In genomic region chr14:105198401-105198800, GRCm38 (mm10) we compare ENCODE assay signal across 8 mouse cellular contexts. TPM values are rescaled to one million over a fixed set of nuclear protein-coding genes. Genes with fewer than 3 reads are reported as not detected.
DNase-seq lines count a peak whose midpoint lies in the region; ATAC-seq and TF ChIP-seq lines count a peak whose summit lies in the region.

No protein-coding gene starts in this region.

- no peak overlapping the region for H3K4me3 ChIP-seq in left cerebral cortex, adult 2 months

- peak; percentile 80 for ATAC-seq in granulocyte monocyte progenitor cell, adult 5-6 weeks (replicated peaks; ENCODE audit: poor library complexity, severe bottlenecking)
- peak; percentile 66; the same call in 1 of the 2 replicates for ATAC-seq in neutrophil, adult 5-6 weeks (ENCODE audit: extremely low read depth, insufficient number of reproducible peaks, low FRiP score, poor library complexity, severe bottlenecking)

- TF ChIP-seq CTCF in left cerebral cortex, adult 2 months (IDR thresholded peaks at IDR 0.05) = peak; percentile 54

- DNase-seq in adrenal gland, adult (ENCODE audit: inconsistent age in 2 of 2, low spot score in 1 of 2) = peak; percentile 20 to 81
- no peak for DNase-seq in adrenal gland, postnatal 25 days
- no peak for DNase-seq in left cerebral cortex, adult 2 months (ENCODE audit: extremely low spot score in 1 of 2, low spot score in 2 of 2)
- DNase-seq in left cerebral cortex, postnatal 36 days (ENCODE audit: low spot score in 2 of 2) = no peak
- no peak for DNase-seq in neural tube, embryonic 10.5 days (ENCODE audit: extremely low spot score, low spot score)
- DNase-seq in ovary, adult 18-20 months (ENCODE audit: low spot score) = no peak

- intact Hi-C loops in left cerebral cortex, adult 2 months (cut with DNase I) = no loop called here
- intact Hi-C loops in left cerebral cortex, postnatal 36 days (cut with DNase I) = no loop called here

- no peak overlapping the region for H3K27ac ChIP-seq in left cerebral cortex, adult 2 months

RNA-seq across cellular contexts. Expression of gene Rbm26, which starts 21.3 kb away (rescaled TPM):
- total RNA-seq in adrenal gland, postnatal 25 days (2021) = 49.8 and 54.3 TPM in 2 replicates
- total RNA-seq in left cerebral cortex, adult 2 months (2021) = 10 to 100 TPM; 62.0 to 63.9 TPM
- 10 to 100 TPM; 49.3 to 66.8 TPM for total RNA-seq in left cerebral cortex, postnatal 36 days (2021)
- total RNA-seq in granulocyte monocyte progenitor cell, adult 5-6 weeks (2014; fragmentation: Nextera tagmentation) = 76.4 and 90.8 TPM in 2 replicates
- total RNA-seq in granulocyte monocyte progenitor cell, adult 5-6 weeks (2017) = 65.4 and 70.1 TPM in 2 replicates
- 90.7 and 97.4 TPM in 2 replicates for total RNA-seq in neutrophil, adult 5-6 weeks (2017)

RNA-seq across cellular contexts. Expression of gene Ndfip2, which starts 60.0 kb away (rescaled TPM):
- total RNA-seq in adrenal gland, postnatal 25 days (2021) = 42.3 and 44.8 TPM in 2 replicates
- total RNA-seq in left cerebral cortex, adult 2 months (2021) = 100 to 1,000 TPM in 1 of 2 experiments, 10 to 100 TPM in 1; 97.9 to 103 TPM
- 100 to 1,000 TPM; 106 to 115 TPM for total RNA-seq in left cerebral cortex, postnatal 36 days (2021)
- total RNA-seq in granulocyte monocyte progenitor cell, adult 5-6 weeks (2014; fragmentation: Nextera tagmentation) = 16.8 and 18.2 TPM in 2 replicates
- 11.6 and 12.6 TPM in 2 replicates for total RNA-seq in granulocyte monocyte progenitor cell, adult 5-6 weeks (2017)
- 30.3 and 32.8 TPM in 2 replicates for total RNA-seq in neutrophil, adult 5-6 weeks (2017)

Comparison
In these comparisons a context has a peak if more than half of its experiments do, and no peak if none do; other contexts are left out.
1. DNase-seq: peak in adrenal gland, adult (2 of 2); none in adrenal gland, postnatal 25 days (single experiment), left cerebral cortex, adult 2 months (0 of 2), left cerebral cortex, postnatal 36 days (0 of 2), neural tube, embryonic 10.5 days (single experiment) and ovary, adult 18-20 months (single experiment).